Mouse (Mus musculus): ENCODE results near the gene Cdkal1. TPM values are rescaled to one million over a fixed set of nuclear protein-coding genes. Genes with fewer than 3 reads are reported as not detected.
A peak's percentile ranks its signal among the peaks of the same experiment; 100 is the strongest.

The Cdkal1 gene
- total RNA-seq, 2 experiments from 2014 or later = 25.0 to 28.2 TPM

DNA sequence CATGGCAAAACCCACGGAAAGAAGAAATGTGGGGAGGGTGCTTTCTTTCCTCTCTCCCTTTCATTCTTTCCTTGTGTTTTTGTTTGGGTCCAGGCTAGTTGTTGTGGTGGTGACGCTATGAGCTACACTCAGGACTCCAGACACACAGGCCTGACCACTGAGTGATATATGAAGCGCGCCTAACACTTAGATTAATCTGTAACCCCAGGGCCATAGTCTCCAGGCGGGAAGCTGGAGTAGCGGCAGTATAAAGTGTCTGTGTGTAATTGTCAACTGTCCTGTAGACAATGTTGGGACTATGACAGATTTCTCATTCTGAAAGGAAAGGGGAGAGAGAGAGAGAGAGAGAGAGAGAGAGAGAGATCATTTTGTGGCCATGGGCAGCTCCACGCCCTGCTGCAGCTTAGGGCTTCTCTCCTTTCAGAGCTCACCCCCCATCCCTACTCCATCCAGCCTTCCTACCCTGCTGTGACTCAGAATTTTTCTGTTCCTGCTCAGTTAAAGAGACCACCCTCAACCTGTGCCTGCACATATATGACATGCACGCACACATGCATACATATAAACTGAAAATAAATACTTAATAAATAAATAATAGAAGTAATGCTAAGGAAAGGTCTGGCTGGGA is 79.8 kb downstream of the Cdkal1 start:
- intact Hi-C loops (cut with DNase I; ENCODE audit: low total_unique reads) = no loop called here
- DNase-seq = no peak

DNA sequence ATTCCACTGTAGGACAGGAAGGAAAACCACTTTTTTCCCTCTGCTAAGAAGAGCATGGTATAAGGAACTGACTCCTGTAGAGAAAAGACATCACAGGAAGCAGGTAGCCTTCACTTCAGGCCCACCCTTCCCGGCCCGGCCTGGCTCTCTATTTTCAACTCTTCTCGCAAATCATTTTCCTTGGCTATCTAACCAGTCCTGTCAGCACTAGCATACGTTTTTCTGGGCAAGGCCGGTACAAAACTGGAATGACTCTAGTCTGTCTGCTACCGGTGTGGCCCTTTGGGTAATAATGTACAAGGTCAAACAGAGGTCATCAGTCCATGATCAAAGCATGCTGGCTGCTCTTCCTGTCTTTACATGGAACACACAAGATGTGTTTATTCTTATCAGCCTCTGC is 81.9 kb downstream of the Cdkal1 start:
- DNase-seq = no peak
- intact Hi-C loops (cut with DNase I; ENCODE audit: low total_unique reads) = no loop called here

DNA sequence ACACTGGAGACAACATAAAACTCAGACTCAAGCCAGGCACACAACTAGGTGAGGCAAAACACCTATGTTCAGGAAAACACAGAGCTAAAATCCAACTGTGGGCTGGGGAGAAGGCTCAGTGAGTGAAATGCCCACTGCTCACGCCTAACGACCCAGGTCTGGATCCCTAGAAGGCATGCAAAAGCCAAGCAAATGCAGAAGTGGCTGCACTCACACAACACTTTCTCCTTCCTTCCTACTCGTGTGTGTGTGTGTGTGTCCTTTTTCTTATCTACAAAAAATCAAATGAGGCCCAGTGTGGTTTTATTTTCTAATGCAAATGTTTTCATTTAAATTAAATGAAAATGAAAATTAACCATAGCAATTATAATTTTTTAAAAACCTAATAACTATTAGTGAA is 82.5 kb downstream of the Cdkal1 start:
- intact Hi-C loops (cut with DNase I; ENCODE audit: low total_unique reads) = no loop called here
- DNase-seq = no peak

DNA sequence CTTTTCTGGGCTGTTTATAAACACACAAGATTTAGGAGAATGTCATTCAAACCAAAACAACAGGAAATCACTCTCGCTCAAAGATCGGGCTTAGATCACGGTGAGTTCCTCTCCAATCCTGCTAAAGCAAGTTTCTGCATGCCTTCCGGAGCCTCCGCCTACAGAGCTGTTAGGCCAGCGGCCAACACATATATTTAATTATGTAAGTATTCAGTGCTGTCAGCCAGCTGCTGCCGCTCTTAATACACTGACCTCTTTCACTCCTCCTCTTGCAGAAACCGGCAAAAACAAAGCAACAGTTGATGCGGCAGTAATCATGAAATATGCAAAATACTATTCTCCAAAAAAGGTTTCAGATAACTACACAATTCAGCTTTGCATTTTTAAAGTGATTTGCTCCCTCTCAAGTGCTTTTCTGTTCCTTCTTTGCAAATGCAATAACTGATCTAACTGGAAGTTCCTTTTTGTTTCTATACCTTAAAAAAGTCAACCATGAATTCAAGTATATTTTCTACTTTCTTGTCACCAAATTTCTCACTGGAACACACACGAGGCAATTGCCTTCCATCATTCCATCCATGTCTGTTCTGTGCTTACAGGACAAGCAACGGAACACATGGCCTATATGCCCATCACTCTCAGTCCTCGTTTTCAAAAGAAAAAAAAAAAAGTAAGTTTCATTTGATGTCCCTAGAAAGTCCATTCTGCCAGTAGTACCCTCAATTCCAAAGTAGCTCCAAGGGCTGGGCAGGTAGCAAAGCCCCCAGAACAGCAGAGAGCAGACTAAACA is 85.6 kb downstream of the Cdkal1 start:
- DNase-seq = peak; percentile 9

DNA sequence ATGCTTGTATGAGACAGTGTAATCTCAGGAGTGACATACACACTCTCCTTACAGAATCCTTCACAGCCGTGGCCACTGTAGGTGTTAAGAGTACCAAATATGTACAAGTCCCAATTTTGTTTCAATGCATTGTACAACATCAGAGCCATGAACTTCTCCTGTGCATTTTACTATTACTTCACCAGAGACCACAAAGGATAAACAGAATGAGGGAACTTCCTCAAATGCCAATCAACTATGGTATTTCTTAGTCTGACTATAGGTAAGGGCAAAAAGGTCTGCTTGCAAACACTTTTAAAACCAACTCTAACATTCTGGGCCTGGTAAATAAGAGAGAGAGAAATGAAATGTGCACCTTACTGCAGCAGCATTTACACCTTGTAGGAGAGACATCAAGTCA is 87.4 kb downstream of the Cdkal1 start:
- intact Hi-C loops (cut with DNase I; ENCODE audit: low total_unique reads) = no loop called here
- DNase-seq = no peak

More for the DNA sequence above, 85.6 kb downstream of the Cdkal1 start:
- intact Hi-C loops (cut with DNase I; ENCODE audit: low total_unique reads) = no loop called here

DNA sequence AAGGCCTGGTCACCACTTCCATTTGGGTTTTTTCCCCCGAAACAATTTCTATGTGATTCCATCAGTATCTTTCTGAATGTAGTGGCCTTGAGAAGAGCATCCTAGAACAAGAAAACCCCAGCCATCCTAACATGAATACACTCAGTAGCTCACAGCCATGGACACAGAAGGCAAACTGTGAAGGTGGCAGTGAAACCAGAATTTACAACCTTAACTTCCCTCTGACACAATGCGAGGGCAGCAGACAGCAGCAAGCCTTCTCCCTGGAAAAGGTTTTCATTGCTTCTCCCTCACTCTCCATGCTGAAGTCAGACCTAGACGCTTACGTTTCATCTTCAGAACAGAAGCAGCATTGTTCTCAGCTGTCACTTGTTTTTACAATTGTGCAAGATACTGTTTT is 87.9 kb downstream of the Cdkal1 start:
- no peak for DNase-seq
- intact Hi-C loops (cut with DNase I; ENCODE audit: low total_unique reads) = no loop called here

DNA sequence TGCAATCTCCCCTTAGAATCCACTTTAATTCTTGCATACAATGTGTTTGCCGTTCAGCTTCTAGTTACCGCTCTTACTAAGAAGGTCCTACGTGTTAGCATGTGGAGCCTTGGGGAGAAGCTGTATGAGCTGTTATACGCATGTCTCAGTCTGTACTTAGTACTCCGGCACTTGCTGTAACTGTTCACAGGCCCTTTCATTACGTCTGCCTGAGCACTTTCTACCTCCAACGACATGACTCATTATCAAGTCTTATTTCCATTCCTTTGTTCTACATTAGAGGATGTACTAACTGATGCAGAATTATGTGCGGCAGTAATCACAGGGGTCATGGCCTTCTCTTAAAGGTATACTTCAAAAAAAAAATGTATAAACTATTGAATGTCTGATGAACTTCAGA is 89.1 kb downstream of the Cdkal1 start:
- intact Hi-C loops (cut with DNase I; ENCODE audit: low total_unique reads) = no loop called here

DNA sequence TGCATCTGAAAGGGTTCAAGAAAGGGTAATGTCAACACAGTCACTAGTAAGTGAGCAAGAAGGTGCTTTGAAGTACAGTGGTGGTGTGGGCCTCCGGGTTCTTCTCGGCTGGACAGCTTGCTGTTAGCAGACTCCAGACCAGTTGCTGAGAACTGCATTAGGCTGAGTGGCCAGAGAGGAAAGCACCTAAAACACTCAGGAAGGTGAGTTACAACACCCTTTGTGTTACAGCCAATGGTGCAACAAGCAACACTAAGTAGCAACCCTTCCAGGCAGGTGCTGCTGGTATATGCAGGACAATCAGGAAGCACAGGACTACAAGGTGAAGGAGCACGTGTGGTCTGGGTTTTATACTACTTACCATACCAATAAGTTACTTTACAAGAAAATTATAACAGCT is 90.2 kb downstream of the Cdkal1 start:
- no peak for DNase-seq
- intact Hi-C loops (cut with DNase I; ENCODE audit: low total_unique reads) = no loop called here

More for the DNA sequence above, 89.1 kb downstream of the Cdkal1 start:
- no peak for DNase-seq

DNA sequence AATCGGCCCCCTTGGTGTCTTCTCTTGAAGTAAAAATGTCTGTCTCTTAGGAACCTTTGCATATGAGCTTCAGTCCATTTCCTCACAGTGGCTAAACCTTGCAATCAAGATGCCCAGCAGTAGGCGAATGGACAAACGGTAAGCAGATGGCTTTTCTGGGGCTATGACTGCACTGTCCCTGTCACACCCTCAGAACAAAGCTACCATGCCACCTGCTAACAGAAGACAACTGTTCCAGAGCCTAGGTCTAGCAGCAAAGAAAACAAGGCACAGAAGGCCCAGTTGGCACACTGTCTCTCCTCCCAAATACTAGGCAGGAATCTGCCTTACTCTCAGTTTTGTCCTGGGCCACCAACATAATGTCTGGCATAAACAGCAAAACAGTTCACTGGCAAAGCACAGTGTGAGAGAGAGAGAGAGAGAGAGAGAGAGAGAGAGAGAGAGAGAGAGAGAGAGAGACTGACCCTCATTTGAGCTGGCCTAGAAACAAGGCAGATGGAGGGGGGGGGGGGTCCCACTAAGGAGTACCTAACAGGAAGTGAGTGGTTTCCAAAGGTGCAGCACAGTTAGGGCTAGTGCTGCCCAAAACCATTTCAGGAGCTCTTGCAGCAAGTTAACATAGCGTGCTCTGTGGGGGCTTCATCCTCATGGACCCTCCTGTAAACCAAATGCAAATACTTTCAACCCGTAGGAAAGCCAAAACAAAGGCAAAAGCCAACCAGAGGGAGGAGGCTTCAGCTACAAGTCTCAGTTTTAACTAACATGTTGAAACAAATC is 95.6 kb downstream of the Cdkal1 start:
- DNase-seq = no peak
- intact Hi-C loops (cut with DNase I; ENCODE audit: low total_unique reads) = no loop called here

DNA sequence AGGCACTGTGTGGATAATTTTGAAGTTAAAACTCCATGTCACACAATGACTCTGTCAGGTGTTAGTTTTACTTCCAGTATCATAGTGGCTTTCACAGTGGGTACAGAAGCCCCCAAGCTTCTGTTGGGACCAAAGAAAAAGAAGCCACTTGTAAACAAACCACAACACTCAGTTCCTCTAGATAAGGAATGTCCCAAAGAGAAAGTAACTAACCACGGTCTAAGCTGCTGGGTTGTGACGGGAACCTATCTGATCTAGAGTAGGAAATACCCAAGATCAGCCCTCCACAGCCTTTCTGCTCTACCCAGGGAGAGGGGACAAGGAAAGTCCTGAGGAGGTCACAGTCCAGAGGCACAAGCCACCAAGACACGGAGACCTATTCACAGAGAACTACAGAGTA is 99.4 kb downstream of the Cdkal1 start:
- DNase-seq = no peak
- intact Hi-C loops (cut with DNase I; ENCODE audit: low total_unique reads) = no loop called here

DNA sequence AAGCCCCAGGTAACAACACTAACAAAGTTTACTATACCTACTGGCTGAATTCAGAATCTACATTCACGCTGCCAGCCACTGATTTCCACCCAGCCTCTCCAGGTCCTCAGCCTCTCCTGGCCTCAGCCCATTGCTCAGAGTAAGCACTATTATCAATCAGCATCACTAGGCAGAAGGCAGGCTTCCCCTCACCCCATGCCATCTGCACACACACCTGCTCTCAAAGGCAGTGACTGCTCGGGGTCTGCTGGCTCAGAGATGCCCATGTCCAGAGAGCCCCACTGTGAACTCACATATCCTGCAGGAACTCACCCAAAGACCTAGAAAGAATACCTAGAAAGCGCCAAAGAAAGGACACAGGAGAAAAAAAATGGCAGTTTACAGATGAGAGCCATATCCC is 102.2 kb downstream of the Cdkal1 start:
- DNase-seq = no peak
- intact Hi-C loops (cut with DNase I; ENCODE audit: low total_unique reads) = no loop called here

DNA sequence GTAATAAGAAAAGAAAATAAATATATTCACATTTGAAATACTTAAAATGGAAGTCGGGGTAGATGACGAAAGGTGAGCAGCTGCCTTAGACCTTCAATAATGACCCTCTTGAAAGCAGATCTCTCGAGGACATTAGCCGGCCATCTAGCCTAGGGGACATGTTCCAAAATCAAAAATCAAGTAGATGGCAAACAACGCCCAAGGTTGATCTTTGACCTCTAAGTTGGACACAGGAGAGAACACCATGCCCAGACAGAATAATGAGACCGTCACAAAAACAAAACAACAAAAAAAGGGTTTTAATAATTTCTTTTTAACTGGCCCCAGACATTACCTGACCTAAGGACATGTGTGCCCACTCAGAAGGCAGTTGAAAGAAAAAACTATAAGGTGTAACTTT is 103.4 kb downstream of the Cdkal1 start:
- intact Hi-C loops (cut with DNase I; ENCODE audit: low total_unique reads) = no loop called here
- no peak for DNase-seq

DNA sequence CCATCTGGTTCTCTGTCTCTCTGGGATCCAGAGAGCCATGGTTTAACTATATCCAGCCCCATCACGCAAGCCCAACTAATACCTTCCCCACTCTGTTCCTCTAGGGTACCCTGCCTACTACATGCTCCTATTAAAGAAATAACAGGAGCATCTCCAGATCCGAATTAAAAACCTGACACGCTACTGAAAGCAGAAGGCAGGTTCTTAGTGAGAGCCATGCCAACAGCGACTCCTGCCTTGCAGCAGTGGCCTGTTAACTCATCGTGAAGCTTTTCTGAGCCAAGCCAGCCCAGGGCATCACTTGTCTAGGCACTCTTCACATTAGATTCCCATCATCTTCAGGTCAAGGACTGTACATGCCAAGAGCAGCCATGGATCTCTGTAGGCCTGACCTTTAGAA is 104.3 kb downstream of the Cdkal1 start:
- intact Hi-C loops (cut with DNase I; ENCODE audit: low total_unique reads) = no loop called here
- no peak for DNase-seq

DNA sequence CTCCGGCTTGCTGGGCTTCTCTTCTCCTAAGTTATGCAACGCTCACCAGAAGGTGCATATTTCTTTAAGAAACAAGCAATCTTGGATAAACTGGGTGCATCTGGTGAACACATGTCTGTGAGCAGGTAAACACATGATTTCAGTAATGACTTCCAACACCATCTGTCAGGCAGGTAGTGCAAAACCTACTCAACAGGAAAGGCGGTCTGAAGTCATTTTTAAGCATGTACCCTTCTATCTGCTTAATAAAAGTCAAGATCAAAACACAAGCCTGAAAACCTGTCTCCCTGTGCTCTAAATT is 108.2 kb downstream of the Cdkal1 start:
- intact Hi-C loops (cut with DNase I; ENCODE audit: low total_unique reads) = no loop called here
- DNase-seq = no peak

DNA sequence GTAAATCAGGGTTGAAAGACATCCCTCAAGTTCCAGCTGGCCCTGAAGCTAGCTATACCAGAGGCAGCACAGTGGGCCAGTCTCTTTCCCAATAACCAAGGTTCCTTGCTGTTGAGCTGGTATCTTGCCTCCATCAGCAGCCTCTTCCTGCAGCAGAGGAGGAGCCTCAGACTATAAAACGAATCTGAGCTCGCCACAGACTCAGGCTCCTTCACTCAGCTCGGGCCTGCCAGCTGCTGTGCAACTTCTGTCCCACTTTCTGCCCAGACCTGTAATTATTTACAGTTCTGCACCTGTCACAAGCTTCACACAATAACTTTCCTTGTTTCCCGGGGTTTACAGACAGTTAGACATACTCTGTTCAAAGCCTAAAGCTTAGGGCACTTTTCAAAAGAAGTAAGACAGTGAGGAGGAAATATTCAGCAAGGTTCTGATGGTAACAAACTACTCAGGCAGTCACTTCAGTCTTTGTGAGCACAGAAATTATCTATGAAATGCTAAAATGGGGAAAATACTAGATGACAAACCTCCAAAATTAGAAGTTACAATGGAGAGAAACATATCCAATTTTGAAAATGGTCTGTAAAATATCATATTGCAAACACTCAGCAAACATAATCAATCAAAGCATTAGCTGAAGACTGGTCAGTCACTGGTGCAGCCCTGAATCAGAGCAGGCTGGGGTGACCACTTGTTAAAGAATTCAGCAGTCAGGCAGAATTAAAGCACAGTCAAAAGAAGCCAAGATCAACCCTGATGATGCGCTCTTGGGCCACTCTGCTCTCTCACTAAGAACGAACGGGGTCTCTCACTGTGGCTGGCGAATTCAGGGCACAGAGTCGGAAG is 108.8 kb downstream of the Cdkal1 start:
- DNase-seq = peak; percentile 16
- intact Hi-C loops (cut with DNase I; ENCODE audit: low total_unique reads) = no loop called here

DNA sequence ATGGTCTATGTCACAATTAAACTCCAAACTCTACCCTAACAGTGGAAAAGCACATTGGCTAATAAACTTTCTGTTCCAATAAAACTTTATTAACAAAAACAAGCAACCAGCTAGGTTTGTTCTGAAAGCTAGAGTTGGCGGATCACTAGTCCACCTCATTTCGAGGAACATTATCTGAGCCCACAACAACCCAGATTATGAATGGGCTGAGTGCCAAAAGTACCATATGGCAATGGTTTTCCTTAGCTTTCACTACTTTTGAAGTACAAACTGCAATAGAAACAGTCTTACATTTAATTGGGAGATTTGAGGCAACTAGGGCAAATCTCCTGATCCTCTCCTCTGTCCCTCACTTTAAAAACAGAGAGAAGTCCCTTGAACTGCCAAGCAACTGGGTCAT is 110.4 kb downstream of the Cdkal1 start:
- intact Hi-C loops (cut with DNase I; ENCODE audit: low total_unique reads) = no loop called here
- no peak for DNase-seq

DNA sequence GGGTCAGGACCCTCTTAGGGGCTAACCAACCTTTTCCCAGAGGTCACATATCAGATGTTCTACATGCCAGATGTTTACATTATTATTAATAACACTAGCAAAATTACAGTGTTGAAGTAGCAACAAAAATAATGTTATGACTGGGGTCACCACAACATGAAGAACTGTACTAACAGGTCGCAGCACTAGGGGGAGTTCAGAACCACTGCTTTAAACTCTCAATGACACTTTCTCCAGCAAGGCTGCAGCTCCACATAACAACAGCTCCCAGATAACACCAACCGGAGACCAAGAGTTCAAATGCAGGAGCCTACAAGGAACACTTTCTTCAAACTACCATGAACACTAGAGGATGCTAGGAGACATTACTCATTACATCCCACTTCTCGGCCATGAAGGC is 111.3 kb downstream of the Cdkal1 start:
- DNase-seq = no peak
- intact Hi-C loops (cut with DNase I; ENCODE audit: low total_unique reads) = no loop called here

DNA sequence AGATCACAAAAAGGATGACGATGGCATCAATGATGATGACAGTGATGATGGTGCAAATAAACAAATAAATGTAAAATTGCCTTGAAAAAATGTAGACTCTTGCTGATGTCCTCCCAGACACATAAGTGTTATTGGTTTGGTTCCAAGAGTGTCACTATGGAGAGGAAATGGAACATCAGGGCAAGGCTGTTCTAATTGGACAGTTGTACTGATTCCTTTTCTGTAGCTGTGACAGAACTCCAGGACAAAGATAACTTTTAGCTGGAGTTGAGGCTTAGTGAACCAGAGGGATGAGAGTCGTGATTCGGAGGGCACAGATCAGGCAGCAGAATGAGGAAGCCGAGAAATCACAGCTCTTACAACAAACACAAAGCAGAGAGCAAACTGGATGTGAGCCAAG is 111.7 kb downstream of the Cdkal1 start:
- intact Hi-C loops (cut with DNase I; ENCODE audit: low total_unique reads) = no loop called here
- no peak for DNase-seq

DNA sequence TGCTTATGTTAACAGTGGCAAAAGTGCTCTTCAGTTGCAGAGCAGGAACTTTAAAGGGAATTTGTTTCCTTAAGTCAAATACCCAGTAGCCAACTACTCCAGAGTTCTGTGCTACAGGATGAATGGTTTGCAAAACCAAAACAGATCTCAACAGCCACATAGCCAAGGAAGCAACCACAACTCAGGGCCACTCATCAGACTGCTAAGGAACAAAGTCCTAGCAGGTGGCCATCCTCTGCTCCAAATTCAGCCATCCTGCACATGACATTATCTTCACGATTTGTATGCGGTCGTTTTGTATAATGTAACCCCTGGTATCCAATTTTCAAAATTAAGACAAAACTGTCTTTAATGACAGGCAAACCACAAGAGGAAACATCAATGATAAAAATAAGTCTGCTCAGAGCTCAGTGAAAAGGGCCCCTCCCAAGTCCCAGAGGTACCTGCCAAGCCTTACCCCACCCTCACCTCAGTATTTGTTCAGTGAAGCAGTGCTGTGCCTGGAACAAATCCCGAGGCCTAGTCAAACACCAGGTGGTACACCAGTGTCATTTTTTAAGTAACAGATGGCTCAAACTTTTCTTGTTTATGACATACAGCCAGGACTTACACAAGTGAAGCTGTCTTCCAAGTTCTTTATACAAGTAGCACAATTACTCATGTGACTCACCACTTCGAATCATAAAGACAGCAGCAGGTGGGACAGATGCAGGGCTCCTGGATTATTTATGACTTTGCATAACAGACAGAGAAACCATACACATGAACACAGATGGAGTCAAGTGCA is 117.6 kb downstream of the Cdkal1 start:
- no peak for DNase-seq
- intact Hi-C loops (cut with DNase I; ENCODE audit: low total_unique reads) = loop anchor here (10.0 kb wide), 1 partner anchor 97 kb away; no protein-coding TSS in a partner anchor

Data from gastrocnemius, postnatal 14 days (tissue).